Mouse (Mus musculus) intestine, embryonic 14.5 days (tissue): ENCODE measurements around the gene Mroh2a. TPM values are rescaled to one million over a fixed set of nuclear protein-coding genes. Genes with fewer than 3 reads are reported as not detected.

Experiments
- ATAC-seq: fragments of 200-750 bp; cut with Nextera tagmentation; replicated peaks from 2 replicates; pipeline ENCODE4 v1.8.0; 2017; ENCODE audit warnings: low read depth, moderate number of reproducible peaks, moderate TSS enrichment, moderate library complexity; ENCODE audit not compliant: low FRiP score, low TSS enrichment
- DNase-seq: peaks from one replicate; pipeline ENCODE4 v3.0.0-alpha.2; 2018; ENCODE audit warnings: low spot score
- H3K27ac ChIP-seq: fragments of 300-500 bp; sonication (generic); 2 replicates; pipeline ENCODE4 v1.5.1; 2014; ENCODE audit warnings: low read depth, mild to moderate bottlenecking, control low read depth
- H3K27me3 ChIP-seq: fragments of 300-500 bp; sonication (generic); replicated peaks from 2 replicates; pipeline ENCODE4 v1.6.1; 2014; ENCODE audit warnings: low read length, control low read depth; ENCODE audit not compliant: control insufficient read depth, insufficient read depth
- H3K36me3 ChIP-seq: fragments of 300-500 bp; sonication (generic); 2 replicates; pipeline ENCODE4 v1.6.1; 2014; ENCODE audit warnings: low read length, control low read depth; ENCODE audit not compliant: control insufficient read depth, insufficient read depth
- H3K4me1 ChIP-seq: fragments of 300-500 bp; sonication (generic); replicated peaks from 2 replicates; pipeline ENCODE4 v1.6.1; 2014; ENCODE audit warnings: low read length, control low read depth, mixed read lengths; ENCODE audit not compliant: control insufficient read depth, insufficient read depth
- H3K4me2 ChIP-seq: fragments of 300-500 bp; sonication (generic); 2 replicates; pipeline ENCODE4 v1.6.1; 2014; ENCODE audit warnings: low read length
- H3K4me3 ChIP-seq: fragments of 300-500 bp; sonication (generic); 2 replicates; pipeline ENCODE4 v1.5.1; 2014; ENCODE audit warnings: low read depth, low read length, control low read depth, mixed read lengths
- H3K9ac ChIP-seq: fragments of 300-500 bp; sonication (generic); 2 replicates; pipeline ENCODE4 v1.6.1; 2014; ENCODE audit warnings: mild to moderate bottlenecking, low read length
- H3K9me3 ChIP-seq: fragments of 300-500 bp; sonication (generic); 2 replicates; pipeline ENCODE4 v1.6.1; 2016; ENCODE audit warnings: low read length, control low read depth; ENCODE audit not compliant: control insufficient read depth
- WGBS: fragments of 180-500 bp; shearing (Covaris S2); extraction: QIAGEN DNeasy Blood & Tissue Kit; methylation state at CpG from one replicate; pipeline ENCODE4 v1.1.7; 2014; 5-methylcytosine and 5-hydroxymethylcytosine counted together
- polyA plus RNA-seq: library from polyadenylated mRNA; unstranded; fragments of >200 nt; fragmentation: Nextera tagmentation; extraction: Ambion mirVana; gene quantifications from 2 replicates; pipeline ENCODE4 v1.2.1, GENCODE M21; 2014

Mroh2a gene
- polyA plus RNA-seq, 1 experiment from 2014 or later: 1.1 TPM

- no peak overlapping the region for H3K4me2 ChIP-seq
- peaks cover 67% of the 10 kb centered on the region for H3K9me3 ChIP-seq
- H3K9ac ChIP-seq: no peak overlapping the region
- no peaks in the 10 kb centered on the region for H3K4me1 ChIP-seq
- WGBS: 50% methylated on average over 2 of the region's 2 CpGs
- H3K36me3 ChIP-seq: no peaks in the 10 kb centered on the region
- no peaks in the 10 kb centered on the region for H3K27me3 ChIP-seq
- DNase-seq (no peak), ATAC-seq (no peak)
- H3K27ac ChIP-seq: no peak overlapping the region
- no peak overlapping the region for H3K4me3 ChIP-seq
Measured at GRCm38 (mm10) chr1:88247660-88248059, 20.9 kb downstream of the Mroh2a start.

DNA sequence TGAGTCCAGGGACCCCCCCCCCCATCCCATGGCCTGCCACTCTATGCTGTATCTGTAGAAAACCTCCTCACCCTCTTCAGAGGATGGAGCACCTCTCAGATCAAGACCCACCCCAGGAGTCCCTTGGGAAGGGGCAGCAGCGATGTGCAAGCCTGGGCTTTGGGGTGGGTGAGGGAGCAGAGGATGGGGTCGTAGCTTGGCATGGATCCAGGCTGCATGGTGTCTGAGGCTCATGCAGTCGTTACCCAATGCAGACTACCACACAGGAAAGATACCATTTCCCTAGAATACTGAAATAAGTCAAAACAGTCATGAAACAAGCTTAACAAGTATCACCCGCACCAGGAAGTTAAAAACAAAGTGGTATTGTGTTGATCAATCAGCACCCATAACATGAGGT is 21.9 kb downstream of the Mroh2a start:
- no peak overlapping the region for H3K27ac ChIP-seq
- DNase-seq: no peak
- H3K4me1 ChIP-seq: no peaks in the 10 kb centered on the region
- no peaks in the 10 kb centered on the region for H3K36me3 ChIP-seq
- H3K9me3 ChIP-seq: peaks cover 63% of the 10 kb centered on the region
- no peak overlapping the region for H3K4me2 ChIP-seq
- no peak overlapping the region for H3K9ac ChIP-seq
- ATAC-seq: no peak
- no peaks in the 10 kb centered on the region for H3K27me3 ChIP-seq
- 71% methylated on average over 4 of the region's 4 CpGs for WGBS
- H3K4me3 ChIP-seq: no peak overlapping the region

DNA sequence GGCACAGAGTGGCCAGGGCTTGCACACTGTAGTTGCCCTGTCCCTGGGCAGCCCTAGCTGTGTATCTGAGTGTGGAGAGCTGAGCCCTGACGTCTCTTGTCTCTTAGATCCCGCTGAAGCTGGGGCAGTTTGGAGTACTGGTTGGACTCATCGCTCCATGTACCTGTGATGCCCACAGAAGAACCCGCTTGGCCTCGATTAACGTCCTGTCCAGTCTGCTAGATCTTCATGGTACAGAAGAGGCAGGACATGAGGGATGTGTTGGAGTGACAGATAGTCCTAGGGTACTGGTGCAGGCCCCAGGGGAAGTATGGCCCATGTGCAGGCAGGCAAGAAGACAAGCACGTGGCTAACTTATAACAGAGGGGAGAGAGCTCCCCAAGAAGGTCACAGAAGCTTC is 22.8 kb downstream of the Mroh2a start:
- no peak overlapping the region for H3K4me2 ChIP-seq
- H3K4me1 ChIP-seq: no peaks in the 10 kb centered on the region
- H3K36me3 ChIP-seq: no peaks in the 10 kb centered on the region
- H3K9me3 ChIP-seq: peaks cover 59% of the 10 kb centered on the region
- H3K27ac ChIP-seq: no peak overlapping the region
- no peak overlapping the region for H3K4me3 ChIP-seq
- H3K9ac ChIP-seq: no peak overlapping the region
- DNase-seq (no peak), ATAC-seq (no peak)
- 78% methylated on average over 7 of the region's 7 CpGs for WGBS
- no peaks in the 10 kb centered on the region for H3K27me3 ChIP-seq

GRCm38 (mm10) chr1:88250023-88250422 is 23.2 kb downstream of the Mroh2a start:
- no peak for ATAC-seq
- peaks cover 62% of the 10 kb centered on the region for H3K9me3 ChIP-seq
- no peak overlapping the region for H3K27ac ChIP-seq
- no peak overlapping the region for H3K4me3 ChIP-seq
- H3K36me3 ChIP-seq: no peaks in the 10 kb centered on the region
- H3K4me1 ChIP-seq: no peaks in the 10 kb centered on the region
- H3K9ac ChIP-seq: no peak overlapping the region
- no peak for DNase-seq
- no peaks in the 10 kb centered on the region for H3K27me3 ChIP-seq
- 81% methylated on average over 5 of the region's 5 CpGs for WGBS
- H3K4me2 ChIP-seq: no peak overlapping the region

GRCm38 (mm10) chr1:88253106-88253505 is 26.3 kb downstream of the Mroh2a start:
- DNase-seq: no peak
- WGBS: 72% methylated on average over 8 of the region's 8 CpGs
- no peak overlapping the region for H3K27ac ChIP-seq
- no peaks in the 10 kb centered on the region for H3K36me3 ChIP-seq
- no peak overlapping the region for H3K9ac ChIP-seq
- no peak overlapping the region for H3K4me3 ChIP-seq
- no peaks in the 10 kb centered on the region for H3K4me1 ChIP-seq
- H3K9me3 ChIP-seq: peaks cover 66% of the 10 kb centered on the region
- H3K4me2 ChIP-seq: no peak overlapping the region
- H3K27me3 ChIP-seq: no peaks in the 10 kb centered on the region
- no peak for ATAC-seq

GRCm38 (mm10) chr1:88253540-88253939 is 26.8 kb downstream of the Mroh2a start:
- WGBS: 74% methylated on average over 6 of the region's 6 CpGs
- H3K27ac ChIP-seq: no peak overlapping the region
- ATAC-seq: no peak
- no peak overlapping the region for H3K4me2 ChIP-seq
- no peak for DNase-seq
- no peaks in the 10 kb centered on the region for H3K27me3 ChIP-seq
- H3K9ac ChIP-seq: no peak overlapping the region
- peaks cover 62% of the 10 kb centered on the region for H3K9me3 ChIP-seq
- H3K4me1 ChIP-seq: no peaks in the 10 kb centered on the region
- H3K4me3 ChIP-seq: no peak overlapping the region
- H3K36me3 ChIP-seq: no peaks in the 10 kb centered on the region

GRCm38 (mm10) chr1:88254793-88255465 is 28.1 kb downstream of the Mroh2a start:
- H3K27ac ChIP-seq: no peak overlapping the region
- peaks cover 48% of the 10 kb centered on the region for H3K9me3 ChIP-seq
- 86% methylated on average over 12 of the region's 12 CpGs for WGBS
- DNase-seq (no peak), ATAC-seq (no peak)
- H3K27me3 ChIP-seq: no peaks in the 10 kb centered on the region
- peaks cover 6% of the 10 kb centered on the region for H3K36me3 ChIP-seq
- no peak overlapping the region for H3K4me3 ChIP-seq
- no peaks in the 10 kb centered on the region for H3K4me1 ChIP-seq
- no peak overlapping the region for H3K9ac ChIP-seq
- no peak overlapping the region for H3K4me2 ChIP-seq

GRCm38 (mm10) chr1:88255466-88255857 is 28.7 kb downstream of the Mroh2a start:
- DNase-seq (no peak), ATAC-seq (no peak)
- peaks cover 43% of the 10 kb centered on the region for H3K9me3 ChIP-seq
- no peak overlapping the region for H3K4me2 ChIP-seq
- no peak overlapping the region for H3K9ac ChIP-seq
- no peaks in the 10 kb centered on the region for H3K27me3 ChIP-seq
- H3K27ac ChIP-seq: no peak overlapping the region
- no peak overlapping the region for H3K4me3 ChIP-seq
- H3K4me1 ChIP-seq: no peaks in the 10 kb centered on the region
- H3K36me3 ChIP-seq: peaks cover 11% of the 10 kb centered on the region
- 65% methylated on average over 2 of the region's 2 CpGs for WGBS

DNA sequence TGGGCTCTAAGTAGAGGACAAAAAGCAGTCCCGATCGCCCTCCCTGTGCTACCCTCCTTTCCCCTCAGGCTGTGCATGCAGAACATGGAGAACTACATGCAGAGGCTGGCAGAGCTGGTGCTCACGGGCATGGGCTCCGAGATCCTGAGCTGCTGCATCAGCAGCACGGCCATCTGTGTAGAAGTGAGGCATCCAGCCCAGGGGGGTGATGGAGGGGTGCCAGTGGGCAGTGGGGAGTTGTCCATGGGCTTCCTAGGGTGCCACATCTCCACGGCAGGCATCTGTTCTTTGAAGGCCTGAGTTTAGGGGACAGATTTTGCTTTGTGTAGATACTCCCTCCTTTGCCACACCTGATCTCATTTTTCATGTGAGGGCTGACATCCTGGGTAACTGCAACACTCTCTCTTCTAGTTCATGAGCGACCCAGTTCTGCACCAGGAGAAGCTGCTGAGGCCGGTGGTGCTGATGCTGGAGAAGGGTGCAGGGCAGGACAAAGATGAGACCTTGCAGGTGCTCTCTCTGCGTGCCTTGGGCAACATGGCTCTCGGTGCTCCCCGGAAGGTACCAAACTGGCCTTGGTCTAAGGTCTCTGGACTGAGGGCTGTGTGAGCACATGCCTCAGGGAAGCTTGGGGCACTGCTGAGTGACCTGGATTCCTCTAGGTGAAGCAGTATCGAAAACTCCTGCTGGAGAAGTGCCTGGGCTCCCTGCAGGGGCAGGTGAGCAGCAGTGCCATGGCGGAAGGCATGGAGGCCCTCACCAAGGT is 29.4 kb downstream of the Mroh2a start:
- Histone ChIP-seq H3K4me3 (no peak overlapping the region), H3K9me3 (peaks cover 36% of the 10 kb centered on the region), H3K9ac (no peak overlapping the region), H3K27ac (no peak overlapping the region), H3K27me3 (no peaks in the 10 kb centered on the region), H3K4me2 (no peak overlapping the region), H3K36me3 (peaks cover 18% of the 10 kb centered on the region), H3K4me1 (no peaks in the 10 kb centered on the region)
- 83% methylated on average over 13 of the region's 13 CpGs for WGBS
- DNase-seq (no peak), ATAC-seq (no peak)
